Mouse (Mus musculus) lung, adult 2 months (tissue): ENCODE data around the gene Cdan1.

Experiments used
- CTCF ChIP-seq: fragments of 200-500 bp; IDR thresholded peaks from 2 replicates; pipeline ENCODE4 v1.5.1; 2011; ENCODE audit warnings: mild to moderate bottlenecking, low read length, control low read depth; ENCODE audit not compliant: insufficient read depth
- POLR2A ChIP-seq: fragments of 200-500 bp; IDR thresholded peaks from 2 replicates; pipeline ENCODE4 v1.6.1; 2011; ENCODE audit warnings: low read depth, mild to moderate bottlenecking, control low read depth, low read length, borderline replicate concordance; ENCODE audit errors: extremely low read depth

DNA sequence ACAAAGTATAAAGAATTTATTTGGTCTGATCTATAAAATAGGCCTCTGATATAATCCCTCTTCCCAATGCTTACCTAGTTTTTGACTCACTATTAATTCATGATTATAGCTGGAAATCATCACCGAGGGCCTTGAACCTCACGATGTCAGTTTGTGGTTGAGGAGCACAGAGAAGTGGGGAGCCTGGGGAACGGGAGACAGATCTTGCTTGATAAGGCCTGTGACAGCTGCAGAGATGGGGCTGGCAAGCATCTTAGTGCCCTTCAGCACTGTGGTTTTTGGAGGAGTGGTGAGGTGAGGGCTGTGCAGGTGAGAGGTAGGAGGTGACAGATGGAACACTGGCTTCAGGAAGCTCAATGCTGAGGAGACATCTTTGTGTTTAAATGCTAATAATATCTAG lies 139.8 kb downstream of the Cdan1 start:
- TF ChIP-seq CTCF, result no peak
- TF ChIP-seq POLR2A, result no peak
